Mouse (Mus musculus): ENCODE measurements around the gene Zranb3. TPM values are rescaled to one million over a fixed set of nuclear protein-coding genes. Genes with fewer than 3 reads are reported as not detected.
"Not testable (repeated sequence)": the region's sequence is repeated elsewhere in the genome, so short reads cannot be mapped to it uniquely, and the experiment has no call there.

Gene Zranb3
- polyA plus RNA-seq, 1 experiment from 2014 or later, result 4.8 TPM

- Histone ChIP-seq H3K9ac (replicated peaks; ENCODE audit: low read length) (no peak overlapping the region), H3K4me3 (replicated peaks; ENCODE audit: low read depth, low read length) (no peak overlapping the region), H3K4me2 (ENCODE audit: low read length) (no peak overlapping the region), H3K27ac (replicated peaks; ENCODE audit: low read depth, low read length) (no peak overlapping the region), H3K9me3 (ENCODE audit: control insufficient read depth, low read length) (no peaks in the 10 kb centered on the region), H3K27me3 (ENCODE audit: control insufficient read depth, insufficient read depth, low read length) (no peaks in the 10 kb centered on the region), H3K36me3 (ENCODE audit: control insufficient read depth, insufficient read depth, low read length) (no peaks in the 10 kb centered on the region), H3K4me1 (ENCODE audit: control insufficient read depth, insufficient read depth, low read length) (no peaks in the 10 kb centered on the region)
- WGBS, result 90% methylated on average over 2 of the region's 2 CpGs
- no peak for ATAC-seq (ENCODE audit: low FRiP score, low TSS enrichment)
- no peak for DNase-seq
Observed at GRCm38 (mm10) chr1:128009751-128010150, 93.1 kb downstream of the Zranb3 start.

- not testable (repeated sequence) for ATAC-seq (ENCODE audit: low FRiP score, low TSS enrichment); H3K27ac ChIP-seq (replicated peaks; ENCODE audit: low read depth, low read length)
- WGBS, result 92% methylated on average over 11 of the region's 11 CpGs
Observed at GRCm38 (mm10) chr1:128006042-128006600, 96.7 kb downstream of the Zranb3 start.

GRCm38 (mm10) chr1:128004371-128004720 lies 98.5 kb downstream of the Zranb3 start:
- Histone ChIP-seq H3K27me3 (ENCODE audit: control insufficient read depth, insufficient read depth, low read length) (no peaks in the 10 kb centered on the region), H3K4me1 (ENCODE audit: control insufficient read depth, insufficient read depth, low read length) (peaks cover 3% of the 10 kb centered on the region; the same call in 1 of the 2 replicates), H3K4me3 (replicated peaks; ENCODE audit: low read depth, low read length) (no peak overlapping the region), H3K27ac (replicated peaks; ENCODE audit: low read depth, low read length) (0 out of 2 replicates have a peak overlapping the region, but pooled peaks have one; percentile 13), H3K9me3 (ENCODE audit: control insufficient read depth, low read length) (no peaks in the 10 kb centered on the region), H3K4me2 (ENCODE audit: low read length) (no peak overlapping the region), H3K9ac (replicated peaks; ENCODE audit: low read length) (no peak overlapping the region), H3K36me3 (ENCODE audit: control insufficient read depth, insufficient read depth, low read length) (no peaks in the 10 kb centered on the region)
- DNase-seq, result no peak
- ATAC-seq (ENCODE audit: low FRiP score, low TSS enrichment), result no peak
- 70% methylated on average over 2 of the region's 2 CpGs for WGBS

More at GRCm38 (mm10) chr1:128006042-128006600, 96.7 kb downstream of the Zranb3 start:
- H3K4me2 ChIP-seq (ENCODE audit: low read length); H3K36me3 ChIP-seq (ENCODE audit: control insufficient read depth, insufficient read depth, low read length); H3K27me3 ChIP-seq (ENCODE audit: control insufficient read depth, insufficient read depth, low read length); H3K4me1 ChIP-seq (ENCODE audit: control insufficient read depth, insufficient read depth, low read length); DNase-seq; H3K4me3 ChIP-seq (replicated peaks; ENCODE audit: low read depth, low read length); H3K9me3 ChIP-seq (ENCODE audit: control insufficient read depth, low read length); H3K9ac ChIP-seq (replicated peaks; ENCODE audit: low read length): not testable (repeated sequence)

DNA sequence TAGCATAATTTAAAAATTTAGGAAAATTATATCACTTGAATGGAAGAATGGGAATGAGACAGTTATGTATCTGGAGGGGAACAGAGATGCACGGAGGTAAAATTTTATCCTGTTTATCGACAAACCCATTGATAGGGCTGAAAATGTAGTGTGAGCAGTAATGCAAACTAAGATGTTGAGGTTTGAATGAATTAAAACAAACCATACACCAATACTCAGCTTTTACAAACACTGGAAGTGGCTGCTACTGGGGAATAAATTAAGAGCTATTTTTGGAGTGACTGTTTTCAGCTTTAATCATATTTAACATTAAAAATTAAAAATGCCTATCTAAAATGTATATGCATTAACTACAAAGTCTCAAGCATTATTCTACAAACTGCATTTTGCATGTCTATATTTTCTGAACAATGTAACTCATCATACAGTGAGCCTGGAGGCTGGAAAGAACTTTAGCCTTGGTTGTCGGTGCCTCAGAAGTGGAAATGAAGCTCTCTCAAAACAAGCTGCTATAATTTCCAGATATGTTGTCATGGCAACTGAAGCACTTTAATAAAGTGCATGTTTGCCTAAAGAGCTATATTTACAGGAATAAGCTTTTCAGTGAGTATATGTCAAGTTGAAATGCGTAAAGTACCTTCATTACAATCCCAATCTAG lies 99.0 kb downstream of the Zranb3 start:
- 83% methylated on average over 4 of the region's 4 CpGs for WGBS
- ATAC-seq (ENCODE audit: low FRiP score, low TSS enrichment) (no peak), DNase-seq (peak; percentile 59)
- Histone ChIP-seq H3K27me3 (ENCODE audit: control insufficient read depth, insufficient read depth, low read length) (no peaks in the 10 kb centered on the region), H3K4me2 (ENCODE audit: low read length) (no peak overlapping the region), H3K27ac (replicated peaks; ENCODE audit: low read depth, low read length) (no peak overlapping the region), H3K4me3 (replicated peaks; ENCODE audit: low read depth, low read length) (no peak overlapping the region), H3K36me3 (ENCODE audit: control insufficient read depth, insufficient read depth, low read length) (no peaks in the 10 kb centered on the region), H3K4me1 (ENCODE audit: control insufficient read depth, insufficient read depth, low read length) (peaks cover 3% of the 10 kb centered on the region; the same call in 1 of the 2 replicates), H3K9me3 (ENCODE audit: control insufficient read depth, low read length) (no peaks in the 10 kb centered on the region), H3K9ac (replicated peaks; ENCODE audit: low read length) (no peak overlapping the region)

DNA sequence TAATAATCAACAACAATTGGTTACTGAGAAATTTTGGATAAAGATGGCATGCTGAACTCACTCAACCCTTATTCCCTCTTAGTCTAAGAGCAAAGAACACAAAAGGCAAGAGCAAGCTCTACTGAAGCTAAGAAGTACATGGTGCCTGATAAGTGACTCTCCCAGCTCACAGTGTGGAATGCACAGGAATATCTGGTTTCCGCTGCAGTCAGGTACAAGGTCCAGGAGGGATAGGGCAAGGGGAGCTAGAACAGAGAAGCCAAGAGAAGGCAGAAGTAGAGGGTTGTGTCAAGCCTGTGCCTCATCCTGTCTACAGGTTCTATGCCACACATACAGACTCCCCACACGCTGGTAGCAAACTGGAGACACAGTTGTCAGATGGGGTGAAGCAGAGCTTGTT lies 100.7 kb downstream of the Zranb3 start:
- DNase-seq (no peak), ATAC-seq (ENCODE audit: low FRiP score, low TSS enrichment) (no peak)
- Histone ChIP-seq H3K9me3 (ENCODE audit: control insufficient read depth, low read length) (no peaks in the 10 kb centered on the region), H3K27ac (replicated peaks; ENCODE audit: low read depth, low read length) (no peak overlapping the region), H3K4me3 (replicated peaks; ENCODE audit: low read depth, low read length) (no peak overlapping the region), H3K27me3 (ENCODE audit: control insufficient read depth, insufficient read depth, low read length) (no peaks in the 10 kb centered on the region), H3K36me3 (ENCODE audit: control insufficient read depth, insufficient read depth, low read length) (no peaks in the 10 kb centered on the region), H3K4me2 (ENCODE audit: low read length) (no peak overlapping the region), H3K9ac (replicated peaks; ENCODE audit: low read length) (no peak overlapping the region), H3K4me1 (ENCODE audit: control insufficient read depth, insufficient read depth, low read length) (peaks cover 3% of the 10 kb centered on the region; the same call in 1 of the 2 replicates)
- WGBS, result 98% methylated on average over 2 of the region's 2 CpGs

GRCm38 (mm10) chr1:128000931-128001330 lies 101.9 kb downstream of the Zranb3 start:
- H3K4me2 ChIP-seq (ENCODE audit: low read length); DNase-seq; H3K9me3 ChIP-seq (ENCODE audit: control insufficient read depth, low read length); H3K4me3 ChIP-seq (replicated peaks; ENCODE audit: low read depth, low read length); ATAC-seq (ENCODE audit: low FRiP score, low TSS enrichment); H3K27ac ChIP-seq (replicated peaks; ENCODE audit: low read depth, low read length); H3K27me3 ChIP-seq (ENCODE audit: control insufficient read depth, insufficient read depth, low read length); H3K36me3 ChIP-seq (ENCODE audit: control insufficient read depth, insufficient read depth, low read length); H3K4me1 ChIP-seq (ENCODE audit: control insufficient read depth, insufficient read depth, low read length); H3K9ac ChIP-seq (replicated peaks; ENCODE audit: low read length): not testable (repeated sequence)
- WGBS, result 77% methylated on average over 4 of the region's 4 CpGs

- Histone ChIP-seq H3K36me3 (ENCODE audit: control insufficient read depth, insufficient read depth, low read length) (no peaks in the 10 kb centered on the region), H3K9ac (replicated peaks; ENCODE audit: low read length) (no peak overlapping the region), H3K4me1 (ENCODE audit: control insufficient read depth, insufficient read depth, low read length) (0 out of 2 replicates have a peak, but pooled peaks cover 4% of the 10 kb centered on the region), H3K27ac (replicated peaks; ENCODE audit: low read depth, low read length) (no peak overlapping the region), H3K4me3 (replicated peaks; ENCODE audit: low read depth, low read length) (no peak overlapping the region), H3K9me3 (ENCODE audit: control insufficient read depth, low read length) (no peaks in the 10 kb centered on the region), H3K27me3 (ENCODE audit: control insufficient read depth, insufficient read depth, low read length) (no peaks in the 10 kb centered on the region), H3K4me2 (ENCODE audit: low read length) (no peak overlapping the region)
- DNase-seq (no peak), ATAC-seq (ENCODE audit: low FRiP score, low TSS enrichment) (no peak)
- 93% methylated on average over 4 of the region's 4 CpGs for WGBS
Observed at GRCm38 (mm10) chr1:127993892-127994291, 109.0 kb downstream of the Zranb3 start.

- Histone ChIP-seq H3K4me1 (ENCODE audit: control insufficient read depth, insufficient read depth, low read length) (0 out of 2 replicates have a peak, but pooled peaks cover 4% of the 10 kb centered on the region), H3K36me3 (ENCODE audit: control insufficient read depth, insufficient read depth, low read length) (no peaks in the 10 kb centered on the region), H3K4me2 (ENCODE audit: low read length) (no peak overlapping the region), H3K27ac (replicated peaks; ENCODE audit: low read depth, low read length) (peak overlapping the region; percentile 43), H3K4me3 (replicated peaks; ENCODE audit: low read depth, low read length) (no peak overlapping the region), H3K9me3 (ENCODE audit: control insufficient read depth, low read length) (no peaks in the 10 kb centered on the region), H3K9ac (replicated peaks; ENCODE audit: low read length) (no peak overlapping the region), H3K27me3 (ENCODE audit: control insufficient read depth, insufficient read depth, low read length) (no peaks in the 10 kb centered on the region)
- DNase-seq (peak; percentile 62), ATAC-seq (ENCODE audit: low FRiP score, low TSS enrichment) (peak; percentile 48; the same call in 1 of the 2 replicates)
- 38% methylated on average over 9 of the region's 9 CpGs for WGBS
Observed at GRCm38 (mm10) chr1:127989876-127990731, 112.7 kb downstream of the Zranb3 start.
